Mouse (Mus musculus) Patski (cell line): ENCODE data around the gene Mid1. TPM values are rescaled to one million over a fixed set of nuclear protein-coding genes. Genes with fewer than 3 reads are reported as not detected.

Experiments
- ATAC-seq: fragments of 100-300 bp; one replicate; pipeline ENCODE4 v1.8.0; 2021
- CTCF ChIA-PET: fragments of 350-600 bp; sonication (Branson Sonifier 250); formaldehyde crosslinking; loops from one replicate; lab custom pipeline; 2022; ENCODE audit warnings: inconsistent platforms; lab: Charles Lee
- POLR2A ChIA-PET: fragments of 350-600 bp; sonication (Branson Sonifier 250); formaldehyde crosslinking; loops from one replicate; lab custom pipeline; 2022; ENCODE audit warnings: antibody characterized with exemption, inconsistent platforms; lab: Charles Lee
- DNase-seq: peaks from one replicate; pipeline ENCODE4 v3.0.0-alpha.2; 2011; ENCODE audit warnings: low read depth, low spot score
- H3K27me3 ChIP-seq: fragments of 371-371 bp; one replicate; pipeline ENCODE4 v1.5.1; 2021
- CTCF ChIP-seq: fragments of 100-300 bp; IDR thresholded peaks from one replicate; pipeline ENCODE4 v1.5.1; 2021
- in situ Hi-C: fragments of 300-500 bp; cut with MboI; formaldehyde crosslinking; loops from 3 replicates; pipeline ENCODE4 v1.11.1; 2018; ENCODE audit warnings: low pct_unique_long_range_greater_than_20kb, mixed read lengths
- polyA plus RNA-seq: library from polyadenylated mRNA; unstranded; gene quantifications from one replicate; pipeline ENCODE4 v1.2.3, GENCODE M21; 2021

Mid1 gene
- polyA plus RNA-seq, 1 experiment from 2014 or later, result 105 TPM

DNA sequence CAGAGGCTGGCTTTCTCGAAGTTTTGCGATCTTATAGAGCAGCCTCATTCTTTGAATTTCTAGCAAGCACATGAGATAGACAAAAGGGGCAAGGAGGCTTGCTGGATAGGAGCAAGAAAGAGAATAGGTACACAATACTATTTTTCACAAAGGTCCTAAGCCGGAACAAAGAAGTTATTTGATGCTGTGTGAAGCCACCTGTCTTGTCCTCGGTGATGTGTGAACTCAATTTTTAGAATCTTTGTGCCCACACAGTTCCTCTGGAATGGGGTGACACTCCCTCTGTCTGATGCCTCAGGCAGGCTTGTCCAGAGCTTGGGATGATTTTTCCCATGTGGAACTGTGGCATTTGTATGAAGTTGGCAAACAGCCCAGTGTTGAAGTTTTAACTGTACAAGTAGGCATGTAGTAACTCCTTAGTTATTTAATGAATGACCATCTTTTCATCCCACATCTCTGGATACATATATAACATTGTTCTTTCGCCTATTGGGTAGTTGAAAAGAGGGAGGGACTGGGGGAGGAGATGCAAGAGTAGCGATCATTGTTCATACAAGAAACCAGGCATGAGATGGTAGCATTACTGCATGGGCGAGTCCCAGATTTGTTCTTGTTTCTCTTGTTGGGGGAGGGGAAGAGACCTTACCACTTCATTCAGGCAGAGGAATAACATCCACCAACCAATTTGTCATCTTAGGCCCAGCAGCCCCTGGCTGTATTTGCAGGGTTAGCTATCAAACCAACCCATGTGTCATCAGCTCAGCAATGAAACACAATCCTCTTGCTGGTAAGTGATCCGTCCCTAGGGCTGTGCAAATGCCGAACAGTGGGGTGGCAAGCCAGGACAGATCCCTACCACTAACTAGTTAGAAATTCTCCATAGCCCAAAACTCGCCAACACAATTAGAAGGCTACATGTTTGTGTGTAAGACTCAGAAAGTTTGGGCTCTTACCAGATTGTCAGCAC, 196.5 kb downstream of the Mid1 start:
- in situ Hi-C loops, result loop anchor here (5.0 to 10.0 kb wide), 3 partner anchors 79 to 557 kb away; partner anchors contain the start of genes Hccs and Mid1
- H3K27me3 ChIP-seq, result no peaks in the 10 kb centered on the region
- POLR2A ChIA-PET, result no interaction called here
- CTCF ChIA-PET, result interaction anchor here (0.7 to 1.4 kb wide), 4 partner anchors 18 to 82 kb away, joined by 3 to 4 read pairs (median 3); no protein-coding TSS in a partner anchor
- DNase-seq (no peak), ATAC-seq (peak; percentile 60)
- TF ChIP-seq CTCF, result no peak

DNA sequence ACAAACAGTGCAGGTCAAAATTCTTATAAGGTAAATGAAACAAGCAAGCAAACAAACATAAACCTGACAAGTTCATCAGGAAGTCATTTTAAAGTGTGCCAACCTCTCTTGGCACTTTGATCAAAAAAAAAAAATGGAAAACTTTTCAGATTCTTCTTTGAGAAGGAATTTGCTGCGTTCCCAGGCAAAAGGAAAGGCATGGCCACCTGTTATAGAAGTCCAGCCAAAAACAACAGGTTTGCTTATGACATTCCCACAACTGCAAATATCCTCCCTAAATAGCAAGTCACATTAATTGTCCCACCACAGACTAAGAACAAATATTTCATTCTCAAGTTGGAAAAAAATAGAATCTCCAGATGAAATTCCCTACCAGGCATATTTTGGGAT, 197.2 kb downstream of the Mid1 start:
- TF ChIP-seq CTCF, result no peak
- DNase-seq (no peak), ATAC-seq (no peak)
- H3K27me3 ChIP-seq, result no peaks in the 10 kb centered on the region
- ChIA-PET POLR2A (no interaction called here), CTCF (interaction anchor here (1.0 to 1.4 kb wide), 2 partner anchors 17 to 35 kb away, joined by 3 to 4 read pairs; no protein-coding TSS in a partner anchor)
- in situ Hi-C loops, result loop anchor here (5.0 to 10.0 kb wide), 3 partner anchors 80 to 557 kb away; partner anchors contain the start of genes Hccs and Mid1

DNA sequence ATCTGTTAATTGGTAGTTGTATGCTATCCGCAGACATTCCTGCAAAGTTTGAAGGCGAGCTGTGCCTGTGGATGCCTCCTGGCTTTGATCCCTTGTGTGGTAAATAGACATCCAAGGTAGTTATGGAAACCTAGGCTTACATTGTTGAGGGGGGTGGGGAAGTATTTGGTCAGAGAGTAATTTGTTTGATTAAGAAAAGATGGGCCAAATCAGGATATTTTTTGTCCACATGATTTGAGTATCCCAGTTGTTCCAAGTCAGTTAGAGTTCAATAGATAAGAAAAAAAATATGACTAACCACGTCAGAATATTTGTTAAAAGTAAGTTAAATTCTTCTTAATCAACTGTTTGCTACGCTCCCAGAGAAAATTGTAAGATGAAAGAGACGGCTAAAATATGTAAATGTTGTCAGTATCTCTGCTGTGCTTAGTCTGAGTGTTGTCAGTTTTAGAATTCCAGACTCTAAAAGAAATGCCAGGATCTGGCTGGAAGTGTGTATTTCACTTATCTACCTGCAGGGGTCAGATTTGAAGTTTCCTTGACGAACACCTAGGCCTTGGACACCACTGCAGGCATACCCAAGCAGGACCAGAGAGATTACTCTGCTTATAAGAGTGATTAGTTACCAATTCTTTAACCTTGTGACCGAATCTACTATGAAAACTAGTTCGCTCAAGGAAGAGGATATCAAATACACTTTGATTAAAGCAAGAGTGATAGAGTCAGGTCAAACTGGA, 198.7 kb downstream of the Mid1 start:
- H3K27me3 ChIP-seq, result no peaks in the 10 kb centered on the region
- ChIA-PET POLR2A (no interaction called here), CTCF (no interaction called here)
- DNase-seq, result no peak
- peak; percentile 71 for TF ChIP-seq CTCF
- ATAC-seq, result peak; percentile 42
- in situ Hi-C loops, result loop anchor here (5.0 to 10.0 kb wide), 3 partner anchors 81 to 559 kb away; partner anchors contain the start of genes Hccs and Mid1

DNA sequence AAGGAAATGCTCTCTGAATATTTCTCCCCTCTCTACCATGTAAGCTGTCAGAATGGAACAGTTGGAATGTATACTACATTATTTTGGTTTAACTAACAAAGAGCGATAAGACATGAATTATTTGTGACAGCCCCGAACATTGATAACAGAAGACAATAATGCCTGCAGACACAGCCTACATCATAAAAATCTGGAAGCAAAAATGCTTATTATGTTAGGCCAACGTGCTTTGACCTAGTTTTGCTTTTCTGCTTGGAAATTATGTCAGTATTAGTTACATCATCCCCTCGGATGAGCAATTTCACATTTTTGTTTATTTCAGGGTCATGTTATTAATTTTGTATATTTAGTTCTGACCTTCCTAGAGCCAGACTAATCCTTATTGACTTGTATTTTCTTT, 205.5 kb downstream of the Mid1 start:
- in situ Hi-C loops, result no loop called here
- ATAC-seq, result no peak
- DNase-seq, result no peak
- POLR2A ChIA-PET, result no interaction called here
- no peak for TF ChIP-seq CTCF
- no peaks in the 10 kb centered on the region for H3K27me3 ChIP-seq
- CTCF ChIA-PET, result no interaction called here

DNA sequence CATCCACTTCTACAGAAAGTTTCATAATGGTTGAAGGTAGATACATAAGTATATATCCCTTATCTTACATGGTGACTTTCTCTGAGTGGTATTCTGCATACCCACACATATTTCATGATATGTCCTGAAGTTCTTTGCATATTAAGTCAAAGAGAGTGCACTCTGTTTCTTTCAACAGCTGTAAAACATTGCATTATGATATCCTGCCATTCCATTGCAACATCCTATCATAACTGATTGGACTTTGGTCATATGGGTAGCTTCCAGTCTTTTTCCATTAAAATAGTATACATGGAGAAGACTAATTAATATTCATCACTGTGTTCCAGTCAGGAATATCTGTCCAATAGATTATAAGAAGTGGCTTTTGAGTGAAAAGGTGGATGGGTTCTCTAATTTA, 207.1 kb downstream of the Mid1 start:
- no peak for TF ChIP-seq CTCF
- DNase-seq (no peak), ATAC-seq (no peak)
- ChIA-PET CTCF (interaction anchor here (1.3 kb wide), 1 partner anchor 9 kb away, joined by 4 read pairs; no protein-coding TSS in a partner anchor), POLR2A (no interaction called here)
- no peaks in the 10 kb centered on the region for H3K27me3 ChIP-seq
- in situ Hi-C loops, result no loop called here

DNA sequence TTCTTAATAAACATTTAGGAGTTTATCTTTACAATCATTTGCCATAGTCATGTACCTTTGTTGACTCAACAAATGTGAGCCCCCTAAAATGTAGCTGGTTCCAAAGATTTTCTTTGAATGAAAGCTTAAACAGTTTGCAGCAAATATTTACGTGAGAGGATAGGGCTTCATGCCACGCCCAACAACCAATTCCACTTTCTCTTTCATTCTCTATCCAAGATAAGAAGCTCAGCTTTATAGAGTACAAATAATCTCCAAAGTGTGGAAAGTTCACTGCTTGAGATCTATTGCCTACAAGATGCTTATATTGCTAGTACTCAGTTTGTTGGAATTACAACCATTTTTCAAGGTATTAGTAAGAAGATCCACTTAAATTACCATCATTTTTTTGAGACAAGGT, 207.6 kb downstream of the Mid1 start:
- TF ChIP-seq CTCF, result no peak
- no peaks in the 10 kb centered on the region for H3K27me3 ChIP-seq
- POLR2A ChIA-PET, result no interaction called here
- ATAC-seq (no peak), DNase-seq (no peak)
- CTCF ChIA-PET, result interaction anchor here (1.3 kb wide), 1 partner anchor 9 kb away, joined by 4 read pairs; no protein-coding TSS in a partner anchor
- in situ Hi-C loops, result no loop called here

DNA sequence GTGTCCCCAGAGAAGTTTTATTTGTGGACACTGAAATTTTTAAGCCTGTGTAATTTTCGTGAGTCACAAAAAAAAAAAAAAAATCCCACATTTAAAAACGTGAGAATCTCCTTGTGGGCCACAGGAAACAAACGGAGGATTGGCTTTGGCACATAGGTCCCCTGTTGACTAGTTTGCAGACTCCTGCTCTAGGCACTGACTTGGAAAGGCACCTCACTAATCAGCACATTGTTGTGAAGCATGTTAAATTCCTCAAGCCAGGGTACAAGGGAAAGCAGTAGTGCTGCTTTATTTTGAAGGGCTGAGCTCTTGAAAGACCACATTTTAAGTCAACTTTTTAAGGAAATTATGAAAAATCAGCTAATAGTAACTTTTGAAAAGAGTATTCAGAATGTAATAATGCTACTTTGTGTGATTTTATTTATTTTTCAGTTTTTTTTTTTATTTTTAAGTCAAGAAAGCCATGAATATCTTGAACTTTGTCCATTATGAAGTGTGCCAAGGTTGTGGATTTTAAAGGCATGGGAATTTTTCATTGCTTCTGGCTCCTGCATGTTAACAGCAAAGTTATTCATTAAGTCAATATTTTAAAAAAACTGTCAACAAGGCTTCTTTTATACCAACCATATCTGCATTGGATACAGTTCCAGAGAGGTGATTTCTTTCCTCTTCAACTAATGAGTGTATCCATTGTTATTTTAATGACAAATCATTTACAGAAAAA, 214.4 kb downstream of the Mid1 start:
- no peaks in the 10 kb centered on the region for H3K27me3 ChIP-seq
- in situ Hi-C loops, result no loop called here
- no peak for DNase-seq
- CTCF ChIA-PET, result interaction anchor here (0.8 to 1.7 kb wide), 2 partner anchors 13 to 17 kb away, joined by 3 read pairs; no protein-coding TSS in a partner anchor
- POLR2A ChIA-PET, result interaction anchor here (0.7 kb wide), 1 partner anchor 55 kb away, joined by 3 read pairs; no protein-coding TSS in a partner anchor
- TF ChIP-seq CTCF, result no peak
- ATAC-seq, result peak; percentile 85

DNA sequence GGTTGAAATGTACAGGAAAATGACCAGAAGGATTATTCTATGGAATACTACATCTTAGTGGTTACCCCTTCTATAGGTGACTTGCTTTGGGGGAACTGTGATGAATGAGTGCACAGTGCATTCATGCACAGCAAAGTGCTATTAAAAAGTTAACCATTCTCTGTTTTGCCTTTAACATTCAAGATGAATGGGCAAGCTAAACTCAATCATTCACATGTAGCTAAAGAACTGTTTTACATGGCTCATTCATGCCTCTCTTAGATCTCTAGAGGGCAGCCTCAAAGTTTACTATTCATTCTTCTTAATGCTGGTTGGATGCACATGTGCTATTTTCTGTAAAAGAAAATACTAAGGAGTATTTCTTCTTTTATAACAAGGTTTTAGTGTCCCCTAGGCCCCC, 217.9 kb downstream of the Mid1 start:
- peak; percentile 52 for ATAC-seq
- H3K27me3 ChIP-seq, result no peaks in the 10 kb centered on the region
- peak; percentile 15 for TF ChIP-seq CTCF
- ChIA-PET POLR2A (no interaction called here), CTCF (no interaction called here)
- DNase-seq, result no peak
- in situ Hi-C loops, result no loop called here

DNA sequence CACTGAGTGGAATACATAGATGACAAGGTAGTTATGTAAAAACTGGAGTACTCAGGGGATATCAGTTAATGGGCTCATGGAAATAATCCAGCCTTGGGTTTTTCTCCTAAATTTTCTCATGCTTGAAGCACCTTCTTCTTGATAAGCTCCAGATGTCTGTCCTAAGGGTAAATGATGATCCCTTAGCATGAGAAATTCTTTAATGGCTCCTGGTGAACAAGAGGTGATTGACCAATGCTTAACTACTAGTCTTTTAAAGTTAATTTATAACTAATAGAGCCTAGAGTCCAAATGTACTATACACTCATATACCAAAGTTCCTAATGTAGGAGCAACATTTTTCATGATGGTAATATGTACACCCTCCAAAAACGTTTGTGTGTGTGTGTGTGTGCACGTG, 218.7 kb downstream of the Mid1 start:
- DNase-seq (no peak), ATAC-seq (no peak)
- POLR2A ChIA-PET, result no interaction called here
- CTCF ChIA-PET, result no interaction called here
- no peak for TF ChIP-seq CTCF
- in situ Hi-C loops, result no loop called here
- no peaks in the 10 kb centered on the region for H3K27me3 ChIP-seq
